Mouse (Mus musculus): ENCODE data around the gene Tgfb2. TPM values are rescaled to one million over a fixed set of nuclear protein-coding genes. Genes with fewer than 3 reads are reported as not detected.

The Tgfb2 gene
- polyA plus RNA-seq, 1 experiment from 2014 or later: 24.5 TPM

DNA sequence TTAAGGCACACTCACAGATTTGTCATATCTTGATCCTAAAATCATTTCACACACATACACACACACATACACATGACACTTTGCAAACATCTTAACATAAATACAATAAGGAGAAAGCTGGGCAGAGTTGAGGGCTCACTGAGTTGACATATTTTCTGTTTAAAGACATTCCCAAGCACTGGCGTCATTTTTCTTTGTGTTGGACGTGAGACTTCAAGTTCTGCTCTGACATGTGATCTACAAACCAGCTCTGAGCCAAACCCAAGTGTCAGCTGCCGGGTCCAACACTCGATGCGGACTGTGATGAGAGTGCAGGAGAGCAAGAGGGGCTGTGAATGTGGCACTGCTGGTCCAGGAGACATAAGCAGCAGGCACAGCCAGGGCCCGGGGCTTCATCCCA lies 123.7 kb downstream of the Tgfb2 start:
- Histone ChIP-seq H3K36me3 (ENCODE audit: control insufficient read depth, insufficient read depth, low read length) (no peaks in the 10 kb centered on the region), H3K9ac (ENCODE audit: low read length) (no peak overlapping the region), H3K4me2 (ENCODE audit: low read depth, low read length) (no peak overlapping the region), H3K4me1 (ENCODE audit: control insufficient read depth, insufficient read depth, low read length) (peaks cover 3% of the 10 kb centered on the region; the same call in 1 of the 2 replicates), H3K9me3 (replicated peaks; ENCODE audit: control insufficient read depth, low read length) (no peaks in the 10 kb centered on the region), H3K27ac (ENCODE audit: low read length) (no peak overlapping the region), H3K27me3 (ENCODE audit: control insufficient read depth, insufficient read depth, low read length) (no peaks in the 10 kb centered on the region), H3K4me3 (replicated peaks; ENCODE audit: low read length) (no peak overlapping the region)
- ATAC-seq (ENCODE audit: insufficient read depth, low FRiP score): no peak
- 48% methylated on average over 6 of the region's 6 CpGs for WGBS

DNA sequence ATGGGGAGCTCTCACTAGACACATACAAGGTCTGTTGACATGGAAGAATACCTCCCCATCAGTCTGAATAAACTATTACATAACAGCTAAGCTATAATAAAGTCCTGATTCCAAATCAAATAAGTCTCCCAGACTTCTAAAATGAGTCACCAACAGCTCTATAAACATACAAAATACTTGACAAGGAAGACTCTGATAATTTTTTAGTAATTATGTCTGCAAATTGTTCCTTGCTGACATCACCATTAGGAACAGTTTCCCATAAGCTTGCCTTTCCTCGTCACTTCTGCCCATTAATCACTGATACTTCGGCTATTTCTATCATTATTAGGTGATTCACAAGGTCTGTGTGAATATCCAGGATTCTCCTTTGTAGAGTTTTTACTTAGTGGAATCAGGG lies 124.1 kb downstream of the Tgfb2 start:
- H3K4me3 ChIP-seq (replicated peaks; ENCODE audit: low read length): no peak overlapping the region
- H3K27me3 ChIP-seq (ENCODE audit: control insufficient read depth, insufficient read depth, low read length): no peaks in the 10 kb centered on the region
- H3K9ac ChIP-seq (ENCODE audit: low read length): no peak overlapping the region
- no peaks in the 10 kb centered on the region for H3K9me3 ChIP-seq (replicated peaks; ENCODE audit: control insufficient read depth, low read length)
- no peak overlapping the region for H3K27ac ChIP-seq (ENCODE audit: low read length)
- WGBS: 48% methylated on average over 2 of the region's 2 CpGs
- no peak for ATAC-seq (ENCODE audit: insufficient read depth, low FRiP score)
- H3K4me2 ChIP-seq (ENCODE audit: low read depth, low read length): no peak overlapping the region
- H3K36me3 ChIP-seq (ENCODE audit: control insufficient read depth, insufficient read depth, low read length): no peaks in the 10 kb centered on the region
- H3K4me1 ChIP-seq (ENCODE audit: control insufficient read depth, insufficient read depth, low read length): peaks cover 3% of the 10 kb centered on the region; the same call in 1 of the 2 replicates

DNA sequence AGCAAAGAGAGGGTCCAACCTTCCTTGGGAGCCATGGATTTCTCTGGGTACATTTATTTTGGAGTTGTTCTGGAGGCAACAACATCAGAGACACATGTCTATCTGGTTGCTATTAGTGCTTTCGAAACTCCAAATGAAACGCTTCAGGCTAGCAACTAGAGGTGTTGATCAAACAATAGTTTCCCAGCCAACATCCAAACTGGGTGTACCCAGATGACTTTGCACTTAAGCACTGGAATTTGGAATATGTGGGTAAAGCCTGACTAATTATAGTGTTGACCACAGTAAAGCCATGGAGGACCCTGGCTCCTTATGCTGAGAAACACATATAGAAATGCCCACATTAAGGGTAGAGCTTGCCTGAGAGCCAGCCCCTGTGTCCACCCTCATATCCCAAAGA lies 124.7 kb downstream of the Tgfb2 start:
- H3K27ac ChIP-seq (ENCODE audit: low read length): no peak overlapping the region
- ATAC-seq (ENCODE audit: insufficient read depth, low FRiP score): no peak
- H3K36me3 ChIP-seq (ENCODE audit: control insufficient read depth, insufficient read depth, low read length): no peaks in the 10 kb centered on the region
- no peaks in the 10 kb centered on the region for H3K27me3 ChIP-seq (ENCODE audit: control insufficient read depth, insufficient read depth, low read length)
- WGBS: 75% methylated on average over 2 of the region's 2 CpGs
- H3K9me3 ChIP-seq (replicated peaks; ENCODE audit: control insufficient read depth, low read length): no peaks in the 10 kb centered on the region
- peaks cover 3% of the 10 kb centered on the region; the same call in 1 of the 2 replicates for H3K4me1 ChIP-seq (ENCODE audit: control insufficient read depth, insufficient read depth, low read length)
- H3K4me2 ChIP-seq (ENCODE audit: low read depth, low read length): no peak overlapping the region
- no peak overlapping the region for H3K4me3 ChIP-seq (replicated peaks; ENCODE audit: low read length)
- no peak overlapping the region for H3K9ac ChIP-seq (ENCODE audit: low read length)

DNA sequence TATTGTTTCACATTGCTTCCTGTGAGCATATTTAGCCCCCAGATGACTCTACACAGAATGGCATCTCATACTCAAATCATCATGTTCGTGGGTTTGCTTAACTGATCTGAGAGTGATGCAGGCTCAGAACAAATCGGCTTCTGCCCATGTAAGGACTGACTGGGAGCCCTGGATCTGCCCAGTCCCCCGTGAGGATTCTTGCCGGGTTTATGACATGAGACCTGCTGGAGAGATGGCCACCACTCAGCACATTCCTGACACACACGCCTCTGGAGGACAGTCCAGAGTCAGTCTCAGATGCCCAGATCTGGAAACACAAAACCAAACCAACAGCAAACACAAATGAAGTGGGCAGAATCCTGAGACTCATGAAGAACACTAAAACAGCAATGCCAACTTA lies 128.5 kb downstream of the Tgfb2 start:
- no peak for ATAC-seq (ENCODE audit: insufficient read depth, low FRiP score)
- Histone ChIP-seq H3K27ac (ENCODE audit: low read length) (no peak overlapping the region), H3K36me3 (ENCODE audit: control insufficient read depth, insufficient read depth, low read length) (no peaks in the 10 kb centered on the region), H3K4me1 (ENCODE audit: control insufficient read depth, insufficient read depth, low read length) (peaks cover 3% of the 10 kb centered on the region; the same call in 1 of the 2 replicates), H3K4me2 (ENCODE audit: low read depth, low read length) (no peak overlapping the region), H3K4me3 (replicated peaks; ENCODE audit: low read length) (no peak overlapping the region), H3K9me3 (replicated peaks; ENCODE audit: control insufficient read depth, low read length) (no peaks in the 10 kb centered on the region), H3K27me3 (ENCODE audit: control insufficient read depth, insufficient read depth, low read length) (no peaks in the 10 kb centered on the region), H3K9ac (ENCODE audit: low read length) (no peak overlapping the region)
- WGBS: 80% methylated on average over 5 of the region's 5 CpGs

DNA sequence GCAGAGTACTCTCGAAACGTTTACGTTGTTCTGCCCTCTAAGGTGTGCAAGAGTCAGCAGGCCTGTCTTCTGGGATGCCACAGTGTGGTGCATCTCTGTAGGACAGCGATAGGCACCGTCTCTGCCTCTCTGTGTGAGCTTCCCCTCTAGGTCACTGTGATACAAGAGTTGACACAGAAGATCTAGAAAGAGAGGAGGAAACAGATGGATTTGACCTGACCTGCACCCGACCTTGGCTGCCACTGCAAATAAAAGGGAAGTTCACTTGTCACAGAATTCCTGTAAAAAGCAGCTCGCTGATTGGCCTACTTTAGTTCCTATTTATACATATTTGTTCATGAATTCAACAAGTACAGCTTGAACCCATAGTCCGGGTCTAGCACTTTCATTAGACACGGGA lies 130.2 kb downstream of the Tgfb2 start:
- ATAC-seq (ENCODE audit: insufficient read depth, low FRiP score): no peak
- H3K4me3 ChIP-seq (replicated peaks; ENCODE audit: low read length): no peak overlapping the region
- H3K4me2 ChIP-seq (ENCODE audit: low read depth, low read length): no peak overlapping the region
- H3K9ac ChIP-seq (ENCODE audit: low read length): no peak overlapping the region
- H3K36me3 ChIP-seq (ENCODE audit: control insufficient read depth, insufficient read depth, low read length): no peaks in the 10 kb centered on the region
- H3K4me1 ChIP-seq (ENCODE audit: control insufficient read depth, insufficient read depth, low read length): no peaks in the 10 kb centered on the region
- H3K27me3 ChIP-seq (ENCODE audit: control insufficient read depth, insufficient read depth, low read length): no peaks in the 10 kb centered on the region
- no peak overlapping the region for H3K27ac ChIP-seq (ENCODE audit: low read length)
- H3K9me3 ChIP-seq (replicated peaks; ENCODE audit: control insufficient read depth, low read length): no peaks in the 10 kb centered on the region
- WGBS: 58% methylated on average over 9 of the region's 9 CpGs

DNA sequence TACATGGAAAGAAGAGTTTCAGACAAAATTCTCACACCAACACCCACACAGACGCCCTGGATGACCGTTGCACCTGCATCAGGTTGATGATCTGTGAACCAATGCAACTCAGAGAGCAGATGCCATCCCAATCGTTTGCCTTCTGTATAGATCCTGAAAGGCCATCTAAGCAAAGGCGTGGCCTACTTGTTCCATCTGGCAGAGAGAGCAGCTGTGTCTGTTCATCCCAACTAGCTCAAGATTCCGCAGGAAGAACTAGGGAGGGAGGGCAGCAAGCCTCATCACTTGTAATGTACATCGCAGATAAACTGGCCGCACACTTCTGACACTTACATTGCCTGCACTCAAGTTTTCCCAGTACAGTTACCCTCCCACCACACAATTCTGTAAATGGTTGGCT lies 130.7 kb downstream of the Tgfb2 start:
- no peak for ATAC-seq (ENCODE audit: insufficient read depth, low FRiP score)
- 65% methylated on average over 7 of the region's 7 CpGs for WGBS

More for the DNA sequence above, 130.7 kb downstream of the Tgfb2 start:
- no peak overlapping the region for H3K4me2 ChIP-seq (ENCODE audit: low read depth, low read length)
- H3K9ac ChIP-seq (ENCODE audit: low read length): no peak overlapping the region
- no peaks in the 10 kb centered on the region for H3K4me1 ChIP-seq (ENCODE audit: control insufficient read depth, insufficient read depth, low read length)
- no peaks in the 10 kb centered on the region for H3K27me3 ChIP-seq (ENCODE audit: control insufficient read depth, insufficient read depth, low read length)
- H3K4me3 ChIP-seq (replicated peaks; ENCODE audit: low read length): no peak overlapping the region
- H3K36me3 ChIP-seq (ENCODE audit: control insufficient read depth, insufficient read depth, low read length): no peaks in the 10 kb centered on the region
- H3K27ac ChIP-seq (ENCODE audit: low read length): no peak overlapping the region
- no peaks in the 10 kb centered on the region for H3K9me3 ChIP-seq (replicated peaks; ENCODE audit: control insufficient read depth, low read length)

Other genes with a start within 250 kb of the Tgfb2 start
- gene Rrp15, start 43.4 kb upstream of the Tgfb2 start, polyA plus RNA-seq (2015; fragmentation: Nextera tagmentation; extraction: Ambion mirVana): 51.1 and 53.7 TPM in 2 replicates